Mouse (Mus musculus): ENCODE measurements around the gene Ppp1r1b.

Gene Ppp1r1b

DNA sequence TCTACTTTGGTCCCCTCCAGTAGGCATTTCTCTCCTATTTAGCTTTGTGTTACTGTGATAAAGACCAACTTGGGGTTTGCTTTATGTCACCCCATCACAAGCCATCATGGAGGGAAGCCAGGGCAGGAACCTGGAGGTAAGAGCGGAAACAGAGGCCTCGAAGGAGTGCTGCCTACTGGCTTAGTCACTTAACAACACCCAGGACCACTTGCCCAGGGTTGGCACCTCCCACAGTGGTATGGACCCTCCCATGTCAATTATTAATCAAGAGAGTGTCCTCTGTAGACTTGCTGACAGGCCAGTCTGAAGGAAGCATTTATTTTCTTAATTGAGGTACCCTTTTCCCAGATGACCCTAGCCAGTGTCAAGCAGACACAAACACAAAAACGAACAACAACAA, 52.6 kb downstream of the Ppp1r1b start:
- DNase-seq: peak; percentile 63

DNA sequence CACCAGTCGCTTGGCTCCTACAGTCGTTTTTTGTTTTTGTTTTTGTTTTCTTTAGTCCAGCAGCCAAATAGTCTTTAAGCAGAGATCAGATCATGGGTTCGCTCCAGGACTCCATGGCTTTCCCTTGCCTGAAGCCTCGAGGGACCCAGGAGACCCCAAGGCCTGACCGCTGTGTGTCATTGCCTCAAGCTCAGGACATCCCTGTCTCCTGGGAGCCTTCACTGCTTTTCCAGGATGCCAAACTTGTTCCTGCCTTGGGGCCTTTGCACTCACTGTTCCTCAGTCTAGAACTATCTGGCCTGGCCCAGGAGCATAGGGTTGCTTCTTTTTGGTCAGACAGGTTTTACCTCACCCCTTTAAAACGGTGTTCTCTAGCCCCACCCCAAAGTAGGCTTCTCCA, 58.4 kb downstream of the Ppp1r1b start:
- no peak for DNase-seq
